In genomic region chr12:112643126-112643525, GRCm38 (mm10) we compare ENCODE assay signal across 21 mouse cellular contexts.
"Had no signal": no experiment of that assay in that cellular context is flagged by ENCODE, and none has a peak within 500 bp of the region (broad histone marks: within the 10 kb centered on the region; RNA-seq: fewer than 3 reads in every experiment).

No protein-coding gene starts in this region.

- H3K4me3 ChIP-seq: heart, adult 2 months; kidney, embryonic 15.5 days; limb, embryonic 12.5 days had no signal

- H3K27ac ChIP-seq: heart, adult 2 months; heart, embryonic 13.5 days; heart, embryonic 15.5 days; hindbrain, postnatal 0 days; kidney, embryonic 15.5 days; kidney, postnatal 0 days; limb, embryonic 12.5 days had no signal

- DNase-seq: gastrocnemius, postnatal 14 days; gastrocnemius, postnatal 36 days; heart, adult 11 months; heart, adult 2 months; heart, postnatal 14 days; heart, postnatal 36 days; kidney, adult 11 months; kidney, adult 2 months; kidney, adult 9 months; kidney, postnatal 14 days; kidney, postnatal 36 days; layer of hippocampus, adult 9-11 months; layer of hippocampus, postnatal 36 days; liver; liver, embryonic 13.5 days had no signal
